Mouse (Mus musculus): ENCODE measurements around the gene Olfr478.

DNA sequence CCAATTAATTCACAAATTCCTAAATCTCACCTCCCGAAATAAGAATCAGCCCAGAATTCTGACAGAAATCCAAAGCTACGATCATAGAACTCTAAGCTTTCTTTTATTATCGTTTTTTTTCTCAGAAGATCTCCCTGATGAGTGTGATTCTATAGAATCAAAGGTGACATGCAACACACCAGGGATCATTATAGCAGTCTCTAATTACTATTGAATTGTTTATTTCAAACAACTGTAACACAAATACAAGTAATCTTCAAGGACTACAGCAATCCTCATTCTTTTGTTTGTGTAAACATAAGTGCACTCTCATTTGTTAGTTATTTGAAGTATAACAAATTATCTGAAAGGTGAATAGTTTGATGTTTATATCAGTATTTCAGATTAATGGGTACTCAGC, at the start of gene Olfr478:
- TF ChIP-seq EP300 (IDR thresholded peaks at IDR 0.05; ENCODE audit: low read depth), result no peak
- TF ChIP-seq CTCF (IDR thresholded peaks at IDR 0.05; ENCODE audit: low read depth), result no peak

Measured in liver, embryonic 14.5 days (tissue).